Mouse (Mus musculus): ENCODE measurements at regions not wholly inside any gene's neighbourhood (a gene's known extent, or its start where the extent isn't known, plus 50 kb on each side); places are given as distances from the start of the nearest gene placed in this dataset.

DNA sequence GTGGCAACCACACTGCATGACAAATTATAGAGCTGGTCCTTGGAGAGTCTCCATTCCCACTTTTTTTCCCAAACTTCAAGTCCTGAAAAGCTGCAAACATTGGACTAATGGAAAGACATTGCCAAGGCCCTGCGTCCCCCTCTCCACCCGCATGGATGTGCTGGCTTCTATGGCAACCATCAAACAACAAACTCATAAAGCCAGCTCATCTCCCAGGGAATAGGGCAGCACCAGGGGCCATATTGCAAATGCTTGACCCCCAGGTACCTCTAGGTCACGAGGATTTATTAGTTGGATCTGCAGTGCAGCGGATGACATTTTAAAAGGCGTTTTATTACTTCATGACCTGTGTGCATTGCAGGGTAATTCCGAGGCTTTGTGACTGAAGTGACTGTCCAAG is 324.5 kb downstream of the Fam49a start:
- Histone ChIP-seq H3K36me3 (ENCODE audit: control insufficient read depth) (no peaks in the 10 kb centered on the region), H3K9me3 (ENCODE audit: control insufficient read depth, low read length) (no peaks in the 10 kb centered on the region), H3K4me1 (ENCODE audit: control insufficient read depth) (no peaks in the 10 kb centered on the region), H3K27me3 (ENCODE audit: control insufficient read depth) (no peaks in the 10 kb centered on the region), H3K4me3 (replicated peaks) (no peak overlapping the region)
- TF ChIP-seq GATA1 (IDR thresholded peaks at IDR 0.05; ENCODE audit: low read length) = no peak
- no peak for TF ChIP-seq TAL1 (IDR thresholded peaks at IDR 0.05; ENCODE audit: low read length)

- H3K4me1 ChIP-seq (ENCODE audit: control insufficient read depth) = peaks cover 2% of the 10 kb centered on the region
- H3K9me3 ChIP-seq (ENCODE audit: control insufficient read depth, low read length) = no peaks in the 10 kb centered on the region
- TF ChIP-seq TAL1 (IDR thresholded peaks at IDR 0.05; ENCODE audit: low read length) = no peak
- no peak for TF ChIP-seq GATA1 (IDR thresholded peaks at IDR 0.05; ENCODE audit: low read length)
- 0 out of 2 replicates have a peak, but pooled peaks cover 3% of the 10 kb centered on the region for H3K27me3 ChIP-seq (ENCODE audit: control insufficient read depth)
- H3K36me3 ChIP-seq (ENCODE audit: control insufficient read depth) = no peaks in the 10 kb centered on the region
- H3K4me3 ChIP-seq (replicated peaks) = no peak overlapping the region
These were observed 319.6 kb downstream of the Fam49a start for GRCm38 (mm10) chr12:12581271-12582186.

GRCm38 (mm10) chr12:12580763-12581178 is 318.8 kb downstream of the Fam49a start:
- TF ChIP-seq TAL1 (IDR thresholded peaks at IDR 0.05; ENCODE audit: low read length) = no peak
- TF ChIP-seq GATA1 (IDR thresholded peaks at IDR 0.05; ENCODE audit: low read length) = no peak
- H3K4me3 ChIP-seq (replicated peaks) = no peak overlapping the region

DNA sequence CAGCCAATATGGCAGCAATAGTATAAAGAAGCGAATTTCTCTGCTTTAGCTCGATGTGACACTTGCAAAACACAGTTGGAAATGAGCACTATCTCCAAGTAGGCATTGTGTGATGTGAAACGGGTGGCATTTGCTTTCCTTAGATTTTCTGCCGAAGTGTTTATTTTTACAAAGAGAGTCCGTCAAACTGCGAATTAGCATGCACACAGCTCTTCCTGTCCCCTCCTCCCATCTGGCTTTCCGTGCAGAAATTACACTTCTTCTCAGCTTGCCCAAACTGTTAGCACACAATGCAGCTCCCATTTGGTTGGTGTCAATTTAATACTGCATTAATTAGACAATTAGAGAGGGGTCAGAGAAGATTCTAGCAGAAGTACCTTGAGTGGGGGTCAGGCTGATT is 316.3 kb downstream of the Fam49a start:
- Histone ChIP-seq H3K9me3 (ENCODE audit: control insufficient read depth, low read length) (no peaks in the 10 kb centered on the region), H3K4me3 (replicated peaks) (no peak overlapping the region), H3K4me1 (ENCODE audit: control insufficient read depth) (peaks cover 2% of the 10 kb centered on the region), H3K27me3 (ENCODE audit: control insufficient read depth) (0 out of 2 replicates have a peak, but pooled peaks cover 3% of the 10 kb centered on the region), H3K36me3 (ENCODE audit: control insufficient read depth) (no peaks in the 10 kb centered on the region)
- no peak for TF ChIP-seq GATA1 (IDR thresholded peaks at IDR 0.05; ENCODE audit: low read length)
- no peak for TF ChIP-seq TAL1 (IDR thresholded peaks at IDR 0.05; ENCODE audit: low read length)

More at GRCm38 (mm10) chr12:12580763-12581178, 318.8 kb downstream of the Fam49a start:
- H3K9me3 ChIP-seq (ENCODE audit: control insufficient read depth, low read length) = no peaks in the 10 kb centered on the region
- peaks cover 2% of the 10 kb centered on the region for H3K4me1 ChIP-seq (ENCODE audit: control insufficient read depth)
- H3K27me3 ChIP-seq (ENCODE audit: control insufficient read depth) = 0 out of 2 replicates have a peak, but pooled peaks cover 3% of the 10 kb centered on the region
- no peaks in the 10 kb centered on the region for H3K36me3 ChIP-seq (ENCODE audit: control insufficient read depth)

DNA sequence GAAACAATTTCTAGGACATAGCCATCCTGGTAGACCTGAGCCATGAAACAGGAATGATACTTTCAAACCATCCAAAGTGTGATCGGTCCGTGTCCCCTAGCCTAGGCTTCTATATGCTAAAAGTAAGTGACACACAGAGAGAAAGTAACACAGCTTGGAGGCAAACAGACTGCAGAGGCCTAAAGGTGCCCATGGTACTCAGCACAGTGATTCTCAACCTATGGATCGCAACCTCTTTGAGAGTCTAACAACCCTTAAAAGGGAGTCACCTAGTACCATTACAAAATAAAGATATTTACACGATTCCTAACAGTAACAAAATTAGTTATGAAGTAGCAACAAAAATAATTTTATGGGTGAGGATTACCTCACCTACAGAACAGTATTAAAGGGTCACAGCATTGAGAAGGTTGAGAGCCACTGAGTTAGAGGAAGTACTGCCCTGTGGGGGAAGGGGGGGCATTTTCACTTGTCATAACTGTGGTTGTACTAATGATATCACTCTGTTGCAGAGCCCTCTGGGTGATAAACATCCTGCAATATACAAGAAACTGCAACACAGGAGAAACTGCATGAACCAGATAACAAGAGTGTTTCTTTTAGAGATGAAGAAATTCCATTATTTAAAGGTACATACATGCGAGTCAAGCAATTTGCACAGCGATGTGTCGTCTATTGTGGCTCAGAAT is 308.8 kb downstream of the Fam49a start:
- Histone ChIP-seq H3K9me3 (ENCODE audit: control insufficient read depth, low read length) (no peaks in the 10 kb centered on the region), H3K4me3 (replicated peaks) (no peak overlapping the region), H3K27me3 (ENCODE audit: control insufficient read depth) (no peaks in the 10 kb centered on the region), H3K36me3 (ENCODE audit: control insufficient read depth) (no peaks in the 10 kb centered on the region), H3K4me1 (ENCODE audit: control insufficient read depth) (peaks cover 46% of the 10 kb centered on the region)
- TF ChIP-seq TAL1 (IDR thresholded peaks at IDR 0.05; ENCODE audit: low read length) = peak; percentile 75
- peak; percentile 56 for TF ChIP-seq GATA1 (IDR thresholded peaks at IDR 0.05; ENCODE audit: low read length)

DNA sequence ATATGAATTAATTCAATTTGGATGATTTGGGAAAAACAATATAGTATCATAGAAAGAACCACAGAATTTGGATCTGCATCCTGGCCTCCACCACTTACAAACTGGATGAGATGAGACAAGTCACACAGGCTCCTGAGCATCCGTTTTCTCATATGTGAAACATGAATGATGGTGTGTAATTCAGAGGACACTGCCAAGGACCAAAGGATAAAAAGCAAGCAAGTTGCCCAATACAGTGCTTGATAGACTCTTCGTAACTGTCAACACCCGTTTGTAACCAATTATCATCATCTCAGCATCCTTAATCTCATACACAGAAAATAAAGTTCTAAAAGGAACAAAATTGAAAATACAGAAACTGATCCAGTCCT is 305.8 kb downstream of the Fam49a start:
- Histone ChIP-seq H3K9me3 (ENCODE audit: control insufficient read depth, low read length) (no peaks in the 10 kb centered on the region), H3K27me3 (ENCODE audit: control insufficient read depth) (no peaks in the 10 kb centered on the region), H3K4me1 (ENCODE audit: control insufficient read depth) (peaks cover 41% of the 10 kb centered on the region), H3K36me3 (ENCODE audit: control insufficient read depth) (no peaks in the 10 kb centered on the region), H3K4me3 (replicated peaks) (no peak overlapping the region)
- no peak for TF ChIP-seq GATA1 (IDR thresholded peaks at IDR 0.05; ENCODE audit: low read length)
- TF ChIP-seq TAL1 (IDR thresholded peaks at IDR 0.05; ENCODE audit: low read length) = no peak

GRCm38 (mm10) chr12:12567058-12567733 is 305.3 kb downstream of the Fam49a start:
- H3K4me1 ChIP-seq (ENCODE audit: control insufficient read depth) = peaks cover 36% of the 10 kb centered on the region
- no peak overlapping the region for H3K4me3 ChIP-seq (replicated peaks)

GRCm38 (mm10) chr12:12562267-12562666 is 300.3 kb downstream of the Fam49a start:
- TF ChIP-seq GATA1 (IDR thresholded peaks at IDR 0.05; ENCODE audit: low read length) (no peak), TAL1 (IDR thresholded peaks at IDR 0.05; ENCODE audit: low read length) (no peak)
- Histone ChIP-seq H3K4me1 (ENCODE audit: control insufficient read depth) (peaks cover under 1% of the 10 kb centered on the region; the same call in 1 of the 2 replicates), H3K4me3 (replicated peaks) (no peak overlapping the region), H3K9me3 (ENCODE audit: control insufficient read depth, low read length) (no peaks in the 10 kb centered on the region), H3K36me3 (ENCODE audit: control insufficient read depth) (no peaks in the 10 kb centered on the region), H3K27me3 (ENCODE audit: control insufficient read depth) (no peaks in the 10 kb centered on the region)

More at GRCm38 (mm10) chr12:12567058-12567733, 305.3 kb downstream of the Fam49a start:
- TF ChIP-seq TAL1 (IDR thresholded peaks at IDR 0.05; ENCODE audit: low read length) = no peak
- TF ChIP-seq GATA1 (IDR thresholded peaks at IDR 0.05; ENCODE audit: low read length) = no peak
- no peaks in the 10 kb centered on the region for H3K27me3 ChIP-seq (ENCODE audit: control insufficient read depth)
- H3K36me3 ChIP-seq (ENCODE audit: control insufficient read depth) = no peaks in the 10 kb centered on the region
- no peaks in the 10 kb centered on the region for H3K9me3 ChIP-seq (ENCODE audit: control insufficient read depth, low read length)
